Mouse (Mus musculus): ENCODE data around the gene Ly6g6c. TPM values are rescaled to one million over a fixed set of nuclear protein-coding genes. Genes with fewer than 3 reads are reported as not detected.

Gene Ly6g6c
- polyA plus RNA-seq, 1 experiment: not detected

GRCm38 (mm10) chr17:35104079-35104478 lies 38.9 kb downstream of the Ly6g6c start:
- no peak for TF ChIP-seq GATA1 (IDR thresholded peaks at IDR 0.05; ENCODE audit: low read length)

GRCm38 (mm10) chr17:35104754-35105153 lies 39.6 kb downstream of the Ly6g6c start:
- peak; percentile 87 for TF ChIP-seq GATA1 (IDR thresholded peaks at IDR 0.05; ENCODE audit: low read length)

DNA sequence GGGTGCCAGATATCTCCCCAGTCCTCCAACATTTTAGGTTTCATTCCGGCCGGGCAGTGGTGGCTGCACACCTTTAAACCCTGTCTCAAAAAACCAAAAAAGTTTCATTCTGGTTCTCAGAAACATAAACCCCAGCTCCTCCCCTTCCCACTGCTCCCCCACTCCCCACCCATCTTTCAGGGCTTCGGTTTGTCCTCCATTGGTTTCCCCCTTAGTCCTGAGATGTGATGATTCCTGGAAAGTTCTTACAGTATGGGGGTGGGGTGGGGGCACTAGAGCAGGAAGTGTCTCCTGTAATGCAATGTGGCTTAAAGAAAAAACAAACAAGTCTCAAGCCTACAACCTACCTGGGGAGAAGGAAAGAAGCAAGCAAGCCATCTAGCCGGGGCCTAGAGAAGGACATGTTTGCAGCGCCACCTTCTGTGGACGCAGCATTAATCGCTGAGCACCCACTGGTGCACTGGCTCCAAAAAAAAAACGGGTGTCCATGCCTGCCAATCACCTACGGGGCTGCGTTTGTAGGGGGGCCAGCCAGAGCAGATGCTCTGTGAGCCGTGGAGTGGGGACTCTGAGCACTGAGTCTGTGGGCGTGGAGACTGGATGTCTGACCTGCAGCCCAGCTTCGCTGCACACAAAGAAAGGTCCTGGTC lies 40.7 kb downstream of the Ly6g6c start:
- no peak for TF ChIP-seq GATA1 (IDR thresholded peaks at IDR 0.05; ENCODE audit: low read length)

GRCm38 (mm10) chr17:35106522-35106921 lies 41.3 kb downstream of the Ly6g6c start:
- no peak for TF ChIP-seq GATA1 (IDR thresholded peaks at IDR 0.05; ENCODE audit: low read length)

DNA sequence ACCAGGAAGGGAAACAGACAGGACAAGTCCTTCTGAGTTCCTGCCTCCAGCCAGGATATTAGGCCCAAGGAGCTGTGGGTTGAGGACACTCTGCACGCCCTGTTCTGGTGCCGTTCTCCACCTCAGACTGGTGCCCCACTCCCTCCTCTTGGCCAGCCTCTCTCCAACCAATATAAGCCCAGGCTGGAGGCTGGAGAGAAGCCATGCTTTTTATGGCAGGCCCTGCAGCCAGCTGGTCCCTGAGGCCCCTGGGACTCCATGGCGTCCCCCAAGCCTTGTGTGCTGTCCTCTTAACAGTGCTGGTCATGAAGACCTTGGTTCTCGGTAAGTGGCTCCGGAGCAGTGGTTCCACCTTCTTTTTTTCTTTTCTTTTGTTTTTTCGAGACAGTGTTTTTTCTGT lies 42.9 kb downstream of the Ly6g6c start, which contains the start of gene Ly6g5c:
Gene Ly6g5c, plus strand, starts transcription at position 183 of the 400 bp plus-strand sequence.
- no peak for TF ChIP-seq GATA1 (IDR thresholded peaks at IDR 0.05; ENCODE audit: low read length)

GRCm38 (mm10) chr17:35111774-35112173 lies 46.6 kb downstream of the Ly6g6c start:
- no peak for TF ChIP-seq GATA1 (IDR thresholded peaks at IDR 0.05; ENCODE audit: low read length)

- no peak for TF ChIP-seq GATA1 (IDR thresholded peaks at IDR 0.05; ENCODE audit: low read length)
Measured at GRCm38 (mm10) chr17:35115046-35116019, 50.1 kb downstream of the Ly6g6c start, which contains the start of gene Ly6g5b. Ly6g5b (minus strand) TSS chr17:35115428.

Other genes with a start within 250 kb of the Ly6g6c start
- gene Stk19, start 228.4 kb upstream of the Ly6g6c start, polyA plus RNA-seq (2012): 52.4 and 52.9 TPM in 2 replicates
- 47.6 and 78.7 TPM in 2 replicates for gene Dxo, start 228.4 kb upstream of the Ly6g6c start, polyA plus RNA-seq (2012)
- 62.2 and 65.4 TPM in 2 replicates for gene Skiv2l, start 215.2 kb upstream of the Ly6g6c start, polyA plus RNA-seq (2012)
- gene Nelfe, start 215.0 kb upstream of the Ly6g6c start, polyA plus RNA-seq (2012): 375 and 385 TPM in 2 replicates
- gene Cfb, start 202.9 kb upstream of the Ly6g6c start, polyA plus RNA-seq (2012): not detected in 2 replicates
- 24.4 and 27.6 TPM in 2 replicates for gene Zbtb12, start 185.9 kb upstream of the Ly6g6c start, polyA plus RNA-seq (2012)
- not detected in 2 replicates for gene Gm20547, start 183.3 kb upstream of the Ly6g6c start, polyA plus RNA-seq (2012)
- gene C2, start 167.1 kb upstream of the Ly6g6c start, polyA plus RNA-seq (2012): 0.49 and 1.3 TPM in 2 replicates
- 352 and 449 TPM in 2 replicates for gene Ehmt2, start 166.9 kb upstream of the Ly6g6c start, polyA plus RNA-seq (2012)
- gene Slc44a4, start 150.9 kb upstream of the Ly6g6c start, polyA plus RNA-seq (2012): not detected in 2 replicates
- 12.3 and 17.6 TPM in 2 replicates for gene Neu1, start 134.1 kb upstream of the Ly6g6c start, polyA plus RNA-seq (2012)
- 0.33 and 0.36 TPM in 2 replicates for gene Hspa1b, start 106.2 kb upstream of the Ly6g6c start, polyA plus RNA-seq (2012)
- gene Gm20481, start 95.5 kb upstream of the Ly6g6c start, polyA plus RNA-seq (2012): 0.12 TPM in 1 of 2 replicates, not detected in the other
- not detected in 2 replicates for gene Hspa1a, start 93.2 kb upstream of the Ly6g6c start, polyA plus RNA-seq (2012)
- gene Hspa1l, start 92.7 kb upstream of the Ly6g6c start, polyA plus RNA-seq (2012): 0.02 TPM in 1 of 2 replicates, not detected in the other
- 309 and 320 TPM in 2 replicates for gene Lsm2, start 83.5 kb upstream of the Ly6g6c start, polyA plus RNA-seq (2012)
- 965 and 1,080 TPM in 2 replicates for gene Vars, start 64.4 kb upstream of the Ly6g6c start, polyA plus RNA-seq (2012)
- 1.0 and 1.4 TPM in 2 replicates for gene Vwa7, start 48.8 kb upstream of the Ly6g6c start, polyA plus RNA-seq (2012)
- gene Sapcd1, start 37.4 kb upstream of the Ly6g6c start, polyA plus RNA-seq (2012): 40.3 and 64.9 TPM in 2 replicates
- gene Msh5, start 18.6 kb upstream of the Ly6g6c start, polyA plus RNA-seq (2012): 7.0 and 7.1 TPM in 2 replicates
- 168 and 216 TPM in 2 replicates for gene Clic1, start 15.4 kb upstream of the Ly6g6c start, polyA plus RNA-seq (2012)
- 156 and 185 TPM in 2 replicates for gene Ddah2, start 6.4 kb upstream of the Ly6g6c start, polyA plus RNA-seq (2012)
- gene Mpig6b, start 796 bp downstream of the Ly6g6c start, polyA plus RNA-seq (2012): not detected in 2 replicates
- not detected in 2 replicates for gene Ly6g6e, start 11.5 kb downstream of the Ly6g6c start, polyA plus RNA-seq (2012)
- gene Ly6g6d, start 12.7 kb downstream of the Ly6g6c start, polyA plus RNA-seq (2012): 0.22 TPM in 1 of 2 replicates, not detected in the other
- 0.05 and 0.06 TPM in 2 replicates for gene Ly6g6f, start 20.2 kb downstream of the Ly6g6c start, polyA plus RNA-seq (2012)
- gene Abhd16a, start 23.9 kb downstream of the Ly6g6c start, polyA plus RNA-seq (2012): 112 and 148 TPM in 2 replicates
- gene Ly6g5c, start 42.9 kb downstream of the Ly6g6c start, polyA plus RNA-seq (2012): not detected in 2 replicates
- 0.08 and 0.15 TPM in 2 replicates for gene Ly6g5b, start 50.0 kb downstream of the Ly6g6c start, polyA plus RNA-seq (2012)
- 62.0 and 85.8 TPM in 2 replicates for gene Gpank1, start 56.1 kb downstream of the Ly6g6c start, polyA plus RNA-seq (2012)
- 66.1 and 68.9 TPM in 2 replicates for gene Csnk2b, start 56.7 kb downstream of the Ly6g6c start, polyA plus RNA-seq (2012)
- 11.4 and 13.3 TPM in 2 replicates for gene D17H6S53E, start 61.0 kb downstream of the Ly6g6c start, polyA plus RNA-seq (2012)
- 0.23 and 0.27 TPM in 2 replicates for gene Apom, start 66.7 kb downstream of the Ly6g6c start, polyA plus RNA-seq (2012)
- 685 and 826 TPM in 2 replicates for gene Bag6, start 69.8 kb downstream of the Ly6g6c start, polyA plus RNA-seq (2012)
- 1,478 and 1,496 TPM in 2 replicates for gene Prrc2a, start 99.5 kb downstream of the Ly6g6c start, polyA plus RNA-seq (2012)
- gene Aif1, start 110.7 kb downstream of the Ly6g6c start, polyA plus RNA-seq (2012): not detected in 2 replicates
- gene Lst1, start 123.1 kb downstream of the Ly6g6c start, polyA plus RNA-seq (2012): 0.39 and 0.49 TPM in 2 replicates
- gene Ltb, start 129.1 kb downstream of the Ly6g6c start, polyA plus RNA-seq (2012): 0.09 and 0.12 TPM in 2 replicates
- gene Tnf, start 136.6 kb downstream of the Ly6g6c start, polyA plus RNA-seq (2012): not detected in 2 replicates
- not detected in 2 replicates for gene Lta, start 140.0 kb downstream of the Ly6g6c start, polyA plus RNA-seq (2012)
- not detected in 2 replicates for gene Gm16181, start 155.4 kb downstream of the Ly6g6c start, polyA plus RNA-seq (2012)
- 2.2 and 2.7 TPM in 2 replicates for gene Atp6v1g2, start 168.3 kb downstream of the Ly6g6c start, polyA plus RNA-seq (2012)
- gene Nfkbil1, start 170.4 kb downstream of the Ly6g6c start, polyA plus RNA-seq (2012): 39.6 and 44.3 TPM in 2 replicates
- gene Ddx39b, start 176.4 kb downstream of the Ly6g6c start, polyA plus RNA-seq (2012): 326 and 338 TPM in 2 replicates
- gene H2-D1, start 197.3 kb downstream of the Ly6g6c start, polyA plus RNA-seq (2012): 56.7 and 69.0 TPM in 2 replicates

Data from G1E-ER4 (cell line).